Mouse (Mus musculus) MEL (cell line): ENCODE measurements at regions not wholly inside any gene's neighbourhood (a gene's known extent, or its start where the extent isn't known, plus 50 kb on each side); places are given as distances from the start of the nearest gene placed in this dataset.
A peak's percentile ranks its signal among the peaks of the same experiment; 100 is the strongest.

ENCODE experiments used
- BHLHE40 ChIP-seq: IDR thresholded peaks from 2 replicates; pipeline ENCODE4 v1.6.1; 2012; ENCODE audit warnings: low read depth, mild to moderate bottlenecking, inconsistent platforms, low read length, improper control_type of control experiment, borderline replicate concordance
- CHD2 ChIP-seq: IDR thresholded peaks from 2 replicates; pipeline ENCODE4 v1.6.1; 2011; ENCODE audit warnings: low read length, improper control_type of control experiment
- CTCF ChIP-seq, 3 experiments: IDR thresholded peaks in 2 of 3; conservative IDR thresholded peaks in 1 of 3; 2 replicates each; pipeline ENCODE4 v1.5.1; 2011 to 2012; ENCODE audit warnings: low read length in 3 of 3, low read depth in 2 of 3, mild to moderate bottlenecking in 2 of 3, improper control_type of control experiment in 1 of 3, inconsistent platforms in 1 of 3, mixed read lengths in 1 of 3, moderate library complexity in 1 of 3; ENCODE audit not compliant: control insufficient read depth in 1 of 3, insufficient read depth in 1 of 3, poor library complexity in 1 of 3, severe bottlenecking in 1 of 3
- EP300 ChIP-seq, 2 experiments: IDR thresholded peaks; 2 replicates each; pipeline ENCODE4 v1.6.1; 2011; ENCODE audit warnings: improper control_type of control experiment in 2 of 2, low read length in 2 of 2, low read depth in 1 of 2, mild to moderate bottlenecking in 1 of 2
- NELFE ChIP-seq: IDR thresholded peaks from 2 replicates; pipeline ENCODE4 v1.6.1; 2011; ENCODE audit warnings: low read depth, low read length, improper control_type of control experiment
- POLR2A ChIP-seq, 2 experiments: IDR thresholded peaks; 2 replicates each; pipeline ENCODE4 v1.6.1; 2011 to 2012; ENCODE audit warnings: low read length in 2 of 2, mild to moderate bottlenecking in 2 of 2, control low read depth in 1 of 2, improper control_type of control experiment in 1 of 2, low read depth in 1 of 2, moderate library complexity in 1 of 2; ENCODE audit not compliant: control insufficient read depth in 1 of 2, insufficient read depth in 1 of 2, poor library complexity in 1 of 2
- RCOR1 ChIP-seq: IDR thresholded peaks from 2 replicates; pipeline ENCODE4 v1.6.1; 2012; ENCODE audit warnings: low read depth, mild to moderate bottlenecking, inconsistent platforms, low read length, improper control_type of control experiment
- TAL1 ChIP-seq: IDR thresholded peaks from 2 replicates; pipeline ENCODE4 v1.6.1; 2012; ENCODE audit warnings: mild to moderate bottlenecking, inconsistent platforms, low read length, moderate library complexity, mixed read lengths
- TBP ChIP-seq: IDR thresholded peaks from 2 replicates; pipeline ENCODE4 v1.8.0; 2011; ENCODE audit warnings: low read depth, low read length, improper control_type of control experiment
- ZNF384 ChIP-seq: IDR thresholded peaks from 2 replicates; pipeline ENCODE4 v1.6.1; 2012; ENCODE audit warnings: low read depth, mild to moderate bottlenecking, inconsistent platforms, low read length, improper control_type of control experiment

DNA sequence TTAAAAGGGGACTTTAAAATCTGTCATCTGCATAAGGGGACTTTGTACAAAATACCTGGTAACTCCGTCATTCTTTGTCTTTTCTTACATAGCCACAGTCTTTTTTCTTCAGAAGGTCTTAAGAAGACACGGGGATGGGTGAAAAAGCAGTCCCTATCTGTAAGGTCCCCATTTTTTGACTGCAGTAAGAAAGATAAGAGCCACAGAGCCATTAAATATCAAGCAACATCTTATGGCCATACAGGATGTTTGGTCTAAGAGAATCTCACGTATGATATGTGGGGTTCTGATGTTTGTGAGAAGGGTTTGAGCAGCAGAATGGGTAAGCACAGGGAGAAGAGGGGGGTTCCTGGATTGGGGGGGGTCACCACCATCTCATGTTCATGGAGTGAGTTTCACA is 148.9 kb downstream of the Dhx15 start:
- TF ChIP-seq CHD2 (no peak), EP300 (IDR thresholded peaks at IDR 0.05; ENCODE audit: low read depth in 1 of 2, low read length in 2 of 2) (peak; percentile 19 to 77; a peak in 2 of 4 replicates), CTCF (IDR thresholded peaks at IDR 0.05 in 2 of 3, conservative IDR thresholded peaks at IDR 0.05 in 1 of 3; ENCODE audit: control insufficient read depth in 1 of 3, insufficient read depth in 1 of 3, low read depth in 2 of 3, low read length in 3 of 3, poor library complexity in 1 of 3, severe bottlenecking in 1 of 3) (no peak), RCOR1 (no peak), NELFE (no peak), BHLHE40 (no peak), TBP (no peak), POLR2A (IDR thresholded peaks at IDR 0.05; ENCODE audit: control insufficient read depth in 1 of 2, insufficient read depth in 1 of 2, low read depth in 1 of 2, low read length in 2 of 2, poor library complexity in 1 of 2) (no peak), ZNF384 (0 out of 2 replicates have a peak, but pooled peaks have one; percentile 14), TAL1 (peak; percentile 31; the same call in 1 of the 2 replicates)
